In genomic region chrX:142682990-142683389, GRCm38 (mm10) we compare ENCODE assay signal across 8 mouse cellular contexts. TPM values are rescaled to one million over a fixed set of nuclear protein-coding genes. Genes with fewer than 3 reads are reported as not detected.
A peak's percentile ranks its signal among the peaks of the same experiment; 100 is the strongest.
DNase-seq lines count a peak whose midpoint lies in the region; ATAC-seq lines count a peak whose summit lies in the region.

No protein-coding gene starts in this region.

- WGBS in embryonic facial prominence, embryonic 10.5 days: 36% methylated on average over 5 of the region's 5 CpGs
- WGBS in limb, embryonic 11.5 days: 38% methylated on average over 5 of the region's 5 CpGs

- no peaks in the 10 kb centered on the region for H3K9me3 ChIP-seq in embryonic facial prominence, embryonic 10.5 days
- H3K9me3 ChIP-seq in limb, embryonic 11.5 days (ENCODE audit: control insufficient read depth, low read length): no peaks in the 10 kb centered on the region

- intact Hi-C loops in heart, postnatal 36 days (cut with DNase I): loop anchor here (5.0 to 10.0 kb wide), 5 partner anchors 34 to 1731 kb away; partner anchors contain the start of gene Acsl4

- H3K27ac ChIP-seq in embryonic facial prominence, embryonic 10.5 days (replicated peaks): peak overlapping the region; percentile 94; the same call in 1 of the 2 replicates
- H3K27ac ChIP-seq in limb, embryonic 11.5 days (replicated peaks; ENCODE audit: low read depth, low read length): peak overlapping the region; percentile 30; the same call in 1 of the 2 replicates

- H3K4me2 ChIP-seq in limb, embryonic 11.5 days (ENCODE audit: low read depth, severe bottlenecking): peak overlapping the region; percentile 83

- no peaks in the 10 kb centered on the region for H3K36me3 ChIP-seq in embryonic facial prominence, embryonic 10.5 days (replicated peaks)
- H3K36me3 ChIP-seq in limb, embryonic 11.5 days (ENCODE audit: control insufficient read depth, insufficient read depth, low read length): no peaks in the 10 kb centered on the region

- peaks cover 61% of the 10 kb centered on the region for H3K4me1 ChIP-seq in embryonic facial prominence, embryonic 10.5 days
- H3K4me1 ChIP-seq in limb, embryonic 11.5 days (ENCODE audit: control insufficient read depth, insufficient read depth, low read length): peaks cover 13% of the 10 kb centered on the region

- H3K9ac ChIP-seq in limb, embryonic 11.5 days (ENCODE audit: low read length): peak overlapping the region; percentile 72

- no peak for ATAC-seq in limb, embryonic 11.5 days (ENCODE audit: insufficient number of reproducible peaks, low FRiP score, low TSS enrichment, low read depth)
- ATAC-seq in megakaryocyte progenitor cell, adult 5-6 weeks (replicated peaks; ENCODE audit: poor library complexity): peak; percentile 8; the same call in 1 of the 2 replicates
- ATAC-seq in inflammation-experienced regulatory T-cells, adult 6 months: no peak

- peak overlapping the region; percentile 69 for H3K4me3 ChIP-seq in embryonic facial prominence, embryonic 10.5 days
- H3K4me3 ChIP-seq in limb, embryonic 11.5 days (ENCODE audit: low read depth, low read length): peak overlapping the region; percentile 52

- peak; percentile 19 for DNase-seq in NIH3T3 (ENCODE audit: low read depth)
- peak; percentile 18 for DNase-seq in embryonic facial prominence, embryonic 10.5 days (ENCODE audit: low spot score)
- peak; percentile 26 to 33 for DNase-seq in heart, postnatal 36 days
- peak; percentile 22 for DNase-seq in limb, embryonic 11.5 days (ENCODE audit: low spot score)
- no peak for DNase-seq in layer of hippocampus, adult 9-10 months (ENCODE audit: low spot score)
- DNase-seq in layer of hippocampus, adult 8-10 months (ENCODE audit: low spot score in 2 of 2): no peak

- H3K27me3 ChIP-seq in embryonic facial prominence, embryonic 10.5 days (replicated peaks; ENCODE audit: low read depth, poor library complexity, severe bottlenecking): peaks cover 92% of the 10 kb centered on the region
- peaks cover 20% of the 10 kb centered on the region for H3K27me3 ChIP-seq in limb, embryonic 11.5 days (ENCODE audit: control insufficient read depth, insufficient read depth, low read length)

RNA-seq across cellular contexts. Expression of gene Tmem164, which starts 1.8 kb away (rescaled TPM):
- polyA plus RNA-seq in embryonic facial prominence, embryonic 10.5 days (2016; fragmentation: Nextera tagmentation; extraction: Ambion mirVana): 72.9 and 77.6 TPM in 2 replicates
- 10 to 100 TPM; 21.7 to 36.4 TPM for total RNA-seq in heart, postnatal 36 days (2021)
- 36.4 and 40.8 TPM in 2 replicates for polyA plus RNA-seq in limb, embryonic 11.5 days (2014; fragmentation: Nextera tagmentation; extraction: Ambion mirVana)
- 27.4 and 33.6 TPM in 2 replicates for total RNA-seq in megakaryocyte progenitor cell, adult 5-6 weeks (2015)
- 46.5 and 48.3 TPM in 2 replicates for total RNA-seq in megakaryocyte progenitor cell, adult 5-6 weeks (2017)
- polyA plus RNA-seq in inflammation-experienced regulatory T-cells, adult 6 months (2017; shearing (Covaris generic)): 10 to 100 TPM; 15.3 to 19.7 (median 18.9) TPM
- total RNA-seq in layer of hippocampus, adult 8-10 months (2022): 10 to 100 TPM; 17.0 to 19.5 (median 18.7) TPM

Comparison
In these comparisons a context has a peak if more than half of its experiments do, and no peak if none do; other contexts are left out.
1. DNase-seq: peak in NIH3T3 (single experiment), embryonic facial prominence, embryonic 10.5 days (single experiment), heart, postnatal 36 days (2 of 2) and limb, embryonic 11.5 days (single experiment); none in layer of hippocampus, adult 9-10 months (single experiment) and layer of hippocampus, adult 8-10 months (0 of 2).